ENCODE assay signal across 8 mouse cellular contexts in genomic region chr12:73931274-73931673, GRCm38 (mm10). TPM values are rescaled to one million over a fixed set of nuclear protein-coding genes. Genes with fewer than 3 reads are reported as not detected.
DNase-seq lines count a peak whose midpoint lies in the region; ATAC-seq and TF ChIP-seq lines count a peak whose summit lies in the region.

No protein-coding gene starts in this region.

- no peak overlapping the region for H3K4me2 ChIP-seq in hindbrain, embryonic 13.5 days

- POLR2A ChIA-PET in Patski (lab: Charles Lee) = no interaction called here

- no peaks in the 10 kb centered on the region for H3K4me1 ChIP-seq in lung, adult 2 months (ENCODE audit: control insufficient read depth, insufficient read depth, low read length)
- no peaks in the 10 kb centered on the region for H3K4me1 ChIP-seq in hindbrain, embryonic 13.5 days (replicated peaks)

- H3K27me3 ChIP-seq in Patski = no peaks in the 10 kb centered on the region
- H3K27me3 ChIP-seq in hindbrain, embryonic 13.5 days = no peaks in the 10 kb centered on the region

- peak; percentile 16 to 37 for DNase-seq in heart, postnatal 14 days
- DNase-seq in heart, adult 8-10 months (ENCODE audit: low spot score) = no peak
- peak; percentile 51 for DNase-seq in A20 (ENCODE audit: low read depth, low spot score)
- DNase-seq in Patski (ENCODE audit: low read depth, low spot score) = no peak
- DNase-seq in lung, adult 2 months = no peak
- DNase-seq in layer of hippocampus, adult 11-12 months (ENCODE audit: low spot score) = no peak
- no peak for DNase-seq in gastrocnemius, postnatal 36 days

- no peak for ATAC-seq in Patski
- no peak for ATAC-seq in hindbrain, embryonic 13.5 days (ENCODE audit: low FRiP score)

- no peaks in the 10 kb centered on the region for H3K9me3 ChIP-seq in hindbrain, embryonic 13.5 days

- CTCF ChIA-PET in Patski (lab: Charles Lee) = interaction anchor here (2.4 kb wide), 1 partner anchor 17 kb away, joined by 8 read pairs; no protein-coding TSS in a partner anchor

- no peak overlapping the region for H3K4me3 ChIP-seq in lung, adult 2 months (replicated peaks; ENCODE audit: extremely low read depth, low read depth, low read length)
- H3K4me3 ChIP-seq in hindbrain, embryonic 13.5 days = no peak overlapping the region

- H3K36me3 ChIP-seq in hindbrain, embryonic 13.5 days = peaks cover 63% of the 10 kb centered on the region

- no peak overlapping the region for H3K27ac ChIP-seq in hindbrain, embryonic 13.5 days

- intact Hi-C loops in heart, postnatal 14 days (cut with DNase I) = loop anchor here (5.0 kb wide), 1 partner anchor 224 kb away; no protein-coding TSS in a partner anchor
- intact Hi-C loops in gastrocnemius, postnatal 36 days (cut with DNase I) = no loop called here

- H3K9ac ChIP-seq in hindbrain, embryonic 13.5 days = no peak overlapping the region

- TF ChIP-seq POLR2A in lung, adult 2 months (IDR thresholded peaks at IDR 0.05; ENCODE audit: borderline replicate concordance, extremely low read depth, low read depth, low read length) = no peak

- TF ChIP-seq CTCF in Patski (IDR thresholded peaks at IDR 0.05) = peak; percentile 46
- TF ChIP-seq CTCF in lung, adult 2 months (IDR thresholded peaks at IDR 0.05; ENCODE audit: insufficient read depth, low read length) = peak; percentile 37; the same call in 1 of the 2 replicates

- in situ Hi-C loops in Patski (cut with MboI; ENCODE audit: low pct_unique_long_range_greater_than_20kb) = loop anchor here (5.0 kb wide), 1 partner anchor 224 kb away; no protein-coding TSS in a partner anchor

- WGBS in lung, adult 2 months = 54% methylated on average over 5 of the region's 5 CpGs
- 62% methylated on average over 5 of the region's 5 CpGs for whole genome bisulfite sequencing in hindbrain, embryonic 13.5 days

RNA-seq across cellular contexts. Expression of gene Gm49321, which starts 6.2 kb away (rescaled TPM):
- 1 to 10 TPM; 5.1 TPM for total RNA-seq in heart, postnatal 14 days (2021)
- 10 to 100 TPM in 1 of 4 experiments, 1 to 10 TPM in 3; 5.1 to 10.5 (median 6.7) TPM for total RNA-seq in heart, adult 8-10 months (2022)
- 8.7 TPM for polyA plus RNA-seq in Patski (2021)
- polyA plus RNA-seq in lung, adult 2 months (2012; rRNA removed) = not detected in 2 replicates
- 1 to 10 TPM; 2.5 to 3.5 TPM for total RNA-seq in gastrocnemius, postnatal 36 days (2021)
- 20.9 and 23.9 TPM in 2 replicates for polyA plus RNA-seq in hindbrain, embryonic 13.5 days (2015; fragmentation: Nextera tagmentation; extraction: Ambion mirVana)

RNA-seq across cellular contexts. Expression of gene Hif1a, which starts 30.1 kb away (rescaled TPM):
- 10 to 100 TPM; 64.3 to 64.7 TPM for total RNA-seq in heart, postnatal 14 days (2021)
- total RNA-seq in heart, adult 8-10 months (2022) = 10 to 100 TPM; 39.3 to 48.6 (median 43.8) TPM
- 253 TPM for polyA plus RNA-seq in Patski (2021)
- 19.0 and 23.9 TPM in 2 replicates for polyA plus RNA-seq in lung, adult 2 months (2012; rRNA removed)
- 10 to 100 TPM; 12.4 to 16.0 TPM for total RNA-seq in gastrocnemius, postnatal 36 days (2021)
- 80.0 and 84.1 TPM in 2 replicates for polyA plus RNA-seq in hindbrain, embryonic 13.5 days (2015; fragmentation: Nextera tagmentation; extraction: Ambion mirVana)

RNA-seq across cellular contexts. Expression of gene Snapc1, which starts 33.0 kb away (rescaled TPM):
- 10 to 100 TPM; 10.8 to 10.9 TPM for total RNA-seq in heart, postnatal 14 days (2021)
- total RNA-seq in heart, adult 8-10 months (2022) = 10 to 100 TPM in 1 of 4 experiments, 1 to 10 TPM in 3; 8.4 to 14.0 (median 9.2) TPM
- polyA plus RNA-seq in Patski (2021) = 16.5 TPM
- 8.2 and 8.9 TPM in 2 replicates for polyA plus RNA-seq in lung, adult 2 months (2012; rRNA removed)
- total RNA-seq in gastrocnemius, postnatal 36 days (2021) = 1 to 10 TPM; 3.8 to 5.3 TPM
- 34.4 and 39.0 TPM in 2 replicates for polyA plus RNA-seq in hindbrain, embryonic 13.5 days (2015; fragmentation: Nextera tagmentation; extraction: Ambion mirVana)

Comparison
In these comparisons a context has a peak if more than half of its experiments do, and no peak if none do; other contexts are left out.
1. DNase-seq: peak in heart, postnatal 14 days (2 of 2) and A20 (single experiment); none in heart, adult 8-10 months (single experiment), Patski (single experiment), lung, adult 2 months (single experiment), layer of hippocampus, adult 11-12 months (single experiment) and gastrocnemius, postnatal 36 days (0 of 2).